Mouse (Mus musculus) ZHBTc4 (cell line): ENCODE measurements around the gene 6030458C11Rik.
"Not testable (repeated sequence)": the region's sequence is repeated elsewhere in the genome, so short reads cannot be mapped to it uniquely, and the experiment has no call there.

Experiments
- DNase-seq: peaks from one replicate; pipeline ENCODE4 v3.0.0-alpha.2; 2011; ENCODE audit warnings: low read depth, low spot score

Gene 6030458C11Rik

GRCm38 (mm10) chr15:12822416-12823395 is 1.7 kb downstream of the 6030458C11Rik start:
- DNase-seq, result no peak

- DNase-seq, result no peak
Measured at GRCm38 (mm10) chr15:12817592-12817991, 6.9 kb downstream of the 6030458C11Rik start.

- peak; percentile 57 for DNase-seq
Measured at GRCm38 (mm10) chr15:12812646-12813045, 11.8 kb downstream of the 6030458C11Rik start.

GRCm38 (mm10) chr15:12809305-12809704 is 15.1 kb downstream of the 6030458C11Rik start:
- no peak for DNase-seq

GRCm38 (mm10) chr15:12807088-12807487 is 17.4 kb downstream of the 6030458C11Rik start:
- DNase-seq, result no peak

GRCm38 (mm10) chr15:12805071-12805470 is 19.4 kb downstream of the 6030458C11Rik start:
- no peak for DNase-seq

- DNase-seq, result not testable (repeated sequence)
Measured at GRCm38 (mm10) chr15:12801142-12801506, 23.3 kb downstream of the 6030458C11Rik start.

- no peak for DNase-seq
Measured at GRCm38 (mm10) chr15:12800405-12801141, 23.9 kb downstream of the 6030458C11Rik start.

GRCm38 (mm10) chr15:12798043-12798442 is 26.4 kb downstream of the 6030458C11Rik start:
- no peak for DNase-seq

GRCm38 (mm10) chr15:12795909-12796470 is 28.5 kb downstream of the 6030458C11Rik start:
- DNase-seq, result no peak

- peak; percentile 89 for DNase-seq
Measured at GRCm38 (mm10) chr15:12795457-12795894, 29.0 kb downstream of the 6030458C11Rik start.

GRCm38 (mm10) chr15:12794311-12794710 is 30.1 kb downstream of the 6030458C11Rik start:
- DNase-seq, result no peak

GRCm38 (mm10) chr15:12789406-12789867 is 35.0 kb downstream of the 6030458C11Rik start:
- DNase-seq, result peak; percentile 57

- peak; percentile 44 for DNase-seq
Measured at GRCm38 (mm10) chr15:12788536-12788935, 35.9 kb downstream of the 6030458C11Rik start.

- no peak for DNase-seq
Measured at GRCm38 (mm10) chr15:12781729-12782326, 42.6 kb downstream of the 6030458C11Rik start.

GRCm38 (mm10) chr15:12781296-12781695 is 43.2 kb downstream of the 6030458C11Rik start:
- DNase-seq, result no peak

GRCm38 (mm10) chr15:12774149-12774753 is 50.2 kb downstream of the 6030458C11Rik start:
- DNase-seq, result no peak

GRCm38 (mm10) chr15:12770958-12771357 is 53.5 kb downstream of the 6030458C11Rik start:
- DNase-seq, result peak; percentile 12

GRCm38 (mm10) chr15:12766848-12767247 is 57.6 kb downstream of the 6030458C11Rik start:
- no peak for DNase-seq

- no peak for DNase-seq
Measured at GRCm38 (mm10) chr15:12763147-12763546, 61.3 kb downstream of the 6030458C11Rik start.
